21 mouse cellular contexts compared by ENCODE assay signal in the genomic region with DNA sequence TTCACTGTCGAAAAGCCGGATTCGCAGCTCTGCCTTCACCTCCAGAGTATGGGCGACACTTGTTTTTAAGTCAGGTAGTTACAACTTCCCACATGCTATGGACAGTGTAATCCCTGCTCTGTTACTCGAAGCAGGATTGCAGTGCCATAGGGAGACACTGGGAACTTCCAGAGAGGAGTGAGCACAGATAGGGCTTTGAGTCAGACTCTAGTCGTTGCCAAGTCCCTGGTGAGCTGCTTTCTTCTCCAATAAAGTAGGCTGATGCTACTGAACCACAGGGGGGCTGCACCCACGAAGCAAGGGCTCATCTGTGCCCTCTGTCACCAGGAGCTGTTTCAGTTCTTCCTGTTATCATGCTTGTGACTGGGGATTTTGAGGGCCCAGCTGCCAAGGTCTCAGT. TPM values are rescaled to one million over a fixed set of nuclear protein-coding genes. Genes with fewer than 3 reads are reported as not detected.
DNase-seq lines count a peak whose midpoint lies in the region; TF ChIP-seq lines count a peak whose summit lies in the region.
"Had no signal": no experiment of that assay in that cellular context is flagged by ENCODE, and none has a peak within 500 bp of the region (broad histone marks: within the 10 kb centered on the region; RNA-seq: fewer than 3 reads in every experiment).

No protein-coding gene starts in this region.

- dilution Hi-C loops in CH12.LX (cut with MboI; ENCODE audit: extremely low pct_ligation_motif_present, extremely low pct_unique_long_range_greater_than_20kb, low sequenced_read_pairs), result no loop called here

- peaks cover 99 to 100% of the 10 kb centered on the region in 2 experiments for H3K36me3 ChIP-seq in CH12.LX (replicated peaks in 1 of 2; ENCODE audit: control insufficient read depth in 1 of 2, insufficient read depth in 1 of 2, low read length in 1 of 2)
- H3K36me3 ChIP-seq in splenic B cell, adult 2 months (ENCODE audit: control insufficient read depth, insufficient read depth, low read length, poor library complexity, severe bottlenecking), result peaks cover 19% of the 10 kb centered on the region

- in situ Hi-C loops in CH12.LX (cut with MboI; ENCODE audit: low pct_ligation_motif_present, low pct_unique_long_range_greater_than_20kb, low sequenced_read_pairs), result no loop called here

- no peak for TF ChIP-seq POLR2A in CH12.LX (IDR thresholded peaks at IDR 0.05; ENCODE audit: low read depth, low read length)

- peak overlapping the region; percentile 37 for H3K27ac ChIP-seq in layer of hippocampus, adult 2 months
- peak overlapping the region; percentile 18; the same call in 1 of the 2 replicates for H3K27ac ChIP-seq in CH12.LX (ENCODE audit: insufficient read depth, low read depth)
- H3K27ac ChIP-seq: embryonic facial prominence, embryonic 15.5 days; hindbrain, embryonic 12.5 days; hindbrain, embryonic 15.5 days had no signal

- TF ChIP-seq RAD21 in CH12.LX (IDR thresholded peaks at IDR 0.05; ENCODE audit: low read depth, low read length), result no peak

- H3K4me2 ChIP-seq in CH12.LX (ENCODE audit: insufficient read depth, low read depth, poor library complexity, severe bottlenecking), result no peak overlapping the region
- H3K4me2 ChIP-seq: embryonic facial prominence, embryonic 15.5 days; heart, embryonic 11.5 days; hindbrain, embryonic 12.5 days; hindbrain, embryonic 15.5 days had no signal

- DNase-seq in cerebellum, adult 9-11 months, result peak; percentile 34
- DNase-seq in cerebellum, postnatal 14 days, result no peak
- peak; percentile 34 to 39 for DNase-seq in layer of hippocampus, adult 2 months (ENCODE audit: low spot score in 2 of 2)
- DNase-seq in layer of hippocampus, postnatal 25 days (ENCODE audit: extremely low spot score in 1 of 2, low spot score in 1 of 2), result no peak
- DNase-seq in CH12.LX (ENCODE audit: extremely low read depth), result peak; percentile 29
- peak; percentile 13 for DNase-seq in splenic B cell, adult 2 months (ENCODE audit: low read depth, low spot score)
- DNase-seq in spleen, postnatal 4 days (ENCODE audit: low spot score in 2 of 2), result no peak
- DNase-seq in lung, postnatal 25 days (ENCODE audit: low spot score), result no peak
- DNase-seq: adrenal gland, postnatal 10 days; adrenal gland, postnatal 36 days; cerebellum, adult 18-20 months; cerebellum, adult 9-10 months; cerebellum, postnatal 36 days; embryo, embryonic 11 days; forebrain, postnatal 0 days; gastrocnemius, postnatal 14 days had no signal

- no peak overlapping the region for H3K9ac ChIP-seq in CH12.LX (ENCODE audit: insufficient read depth, low read depth)
- H3K9ac ChIP-seq: embryonic facial prominence, embryonic 15.5 days; forebrain, postnatal 0 days; hindbrain, embryonic 12.5 days; hindbrain, embryonic 15.5 days had no signal

- no peaks in the 10 kb centered on the region for H3K9me3 ChIP-seq in CH12.LX (replicated peaks; ENCODE audit: low read length)
- H3K9me3 ChIP-seq: embryonic facial prominence, embryonic 15.5 days; hindbrain, embryonic 12.5 days; hindbrain, embryonic 15.5 days had no signal

- peaks cover 7 to 33% of the 10 kb centered on the region in 2 experiments; a peak in 3 of 4 replicates for H3K4me1 ChIP-seq in CH12.LX (ENCODE audit: control insufficient read depth in 1 of 2, insufficient read depth in 2 of 2)
- H3K4me1 ChIP-seq: embryonic facial prominence, embryonic 15.5 days; hindbrain, embryonic 12.5 days; hindbrain, embryonic 15.5 days had no signal

- peak; percentile 29 for TF ChIP-seq CTCF in layer of hippocampus, adult 2 months (conservative IDR thresholded peaks at IDR 0.05)
- TF ChIP-seq CTCF in CH12.LX (conservative IDR thresholded peaks at IDR 0.05 in 1 of 2, IDR thresholded peaks at IDR 0.05 in 1 of 2; ENCODE audit: low read depth in 2 of 2, low read length in 2 of 2), result no peak

- no peaks in the 10 kb centered on the region for H3K27me3 ChIP-seq in CH12.LX (replicated peaks)
- no peaks in the 10 kb centered on the region for H3K27me3 ChIP-seq in splenic B cell, adult 2 months (ENCODE audit: control insufficient read depth, insufficient read depth, low read length, poor library complexity, severe bottlenecking)
- H3K27me3 ChIP-seq: embryonic facial prominence, embryonic 15.5 days; hindbrain, embryonic 12.5 days; hindbrain, embryonic 15.5 days; Patski had no signal

- TF ChIP-seq EP300 in CH12.LX (IDR thresholded peaks at IDR 0.05; ENCODE audit: low read length), result no peak

- H3K4me3 ChIP-seq in layer of hippocampus, adult 2 months, result no peak overlapping the region
- no peak overlapping the region for H3K4me3 ChIP-seq in CH12.LX (replicated peaks in 1 of 3; ENCODE audit: low read depth in 2 of 3, low read length in 2 of 3, poor library complexity in 1 of 3)
- H3K4me3 ChIP-seq: embryonic facial prominence, embryonic 15.5 days; hindbrain, embryonic 12.5 days; hindbrain, embryonic 15.5 days had no signal

- no peaks in the 10 kb centered on the region for H3K79me2 ChIP-seq in CH12.LX (replicated peaks; ENCODE audit: control insufficient read depth, extremely low read depth, insufficient read depth, poor library complexity, severe bottlenecking)

TF ChIP-seq in CH12.LX, 34 proteins besides CTCF, POLR2A, EP300 and RAD21:
- TF ChIP-seq ETS1 (conservative IDR thresholded peaks at IDR 0.05; ENCODE audit: low read depth, low read length) (no peak), HCFC1 (IDR thresholded peaks at IDR 0.05; ENCODE audit: low read depth, low read length) (no peak), GABPA (IDR thresholded peaks at IDR 0.05; ENCODE audit: insufficient replicate concordance, low read depth, low read length) (no peak), MEF2A (IDR thresholded peaks at IDR 0.05; ENCODE audit: borderline replicate concordance, low read depth, low read length) (no peak), CHD2 (IDR thresholded peaks at IDR 0.05; ENCODE audit: low read length) (no peak), MAZ (IDR thresholded peaks at IDR 0.05; ENCODE audit: low read depth, low read length) (no peak), USF1 (IDR thresholded peaks at IDR 0.05; ENCODE audit: low read depth, low read length) (no peak), NELFE (IDR thresholded peaks at IDR 0.05; ENCODE audit: low read depth, low read length) (no peak), MAFK (IDR thresholded peaks at IDR 0.05; ENCODE audit: insufficient replicate concordance, low read length) (no peak), ELF1 (IDR thresholded peaks at IDR 0.05; ENCODE audit: low read depth, low read length) (no peak), TCF12 (IDR thresholded peaks at IDR 0.05; ENCODE audit: low read depth, low read length) (no peak), CHD1 (IDR thresholded peaks at IDR 0.05; ENCODE audit: low read depth, low read length) (no peak)

RNA-seq across cellular contexts. Expression of a gene that starts 14.8 kb away (rescaled TPM):
- total RNA-seq in layer of hippocampus, adult 2 months (2021), result 10 to 100 TPM; 23.4 to 24.1 TPM
- total RNA-seq in layer of hippocampus, postnatal 25 days (2021), result 10 to 100 TPM; 21.4 to 25.2 TPM
- total RNA-seq in CH12.LX (2012; rRNA removed) (16.0 and 16.7 TPM in 2 replicates), CH12.LX (2014; rRNA removed) (12.3 and 13.6 TPM in 2 replicates)
- 13.1 and 16.0 TPM in 2 replicates for polyA plus RNA-seq in CH12.LX (2012; ENCODE audit: insufficient read length, low read depth)

RNA-seq across cellular contexts. Expression of a gene that starts 38.4 kb away (rescaled TPM):
- total RNA-seq in layer of hippocampus, adult 2 months (2021), result 10 to 100 TPM; 55.3 to 57.8 TPM
- 10 to 100 TPM; 52.8 to 60.0 TPM for total RNA-seq in layer of hippocampus, postnatal 25 days (2021)
- 45.0 and 47.2 TPM in 2 replicates for total RNA-seq in CH12.LX (2012; rRNA removed)
- total RNA-seq in CH12.LX (2014; rRNA removed), result 35.7 and 39.8 TPM in 2 replicates
- 33.6 and 33.7 TPM in 2 replicates for polyA plus RNA-seq in CH12.LX (2012; ENCODE audit: insufficient read length, low read depth)

Comparison
In these comparisons a context has a peak if more than half of its experiments do, and no peak if none do; other contexts are left out.
1. DNase-seq: peak in cerebellum, adult 9-11 months (single experiment), layer of hippocampus, adult 2 months (2 of 2), CH12.LX (single experiment) and splenic B cell, adult 2 months (single experiment); none in cerebellum, postnatal 14 days (0 of 2), layer of hippocampus, postnatal 25 days (0 of 2), spleen, postnatal 4 days (0 of 2) and lung, postnatal 25 days (single experiment).